Mouse (Mus musculus): ENCODE data around the gene Msi2. TPM values are rescaled to one million over a fixed set of nuclear protein-coding genes. Genes with fewer than 3 reads are reported as not detected.

The Msi2 gene
- polyA plus RNA-seq, 1 experiment from 2014 or later = 17.9 TPM

- 94% methylated on average over 3 of the region's 3 CpGs for WGBS
- Histone ChIP-seq H3K27me3 (ENCODE audit: control insufficient read depth, insufficient read depth, low read length) (no peaks in the 10 kb centered on the region), H3K9ac (replicated peaks; ENCODE audit: low read depth, low read length) (no peak overlapping the region), H3K27ac (ENCODE audit: low read length) (no peak overlapping the region), H3K4me1 (ENCODE audit: control insufficient read depth, insufficient read depth, low read length) (peaks cover 7% of the 10 kb centered on the region; the same call in 1 of the 2 replicates), H3K36me3 (ENCODE audit: control insufficient read depth, insufficient read depth, low read length) (no peaks in the 10 kb centered on the region), H3K4me2 (replicated peaks; ENCODE audit: low read depth, low read length) (no peak overlapping the region), H3K9me3 (ENCODE audit: control insufficient read depth, low read depth, low read length) (no peaks in the 10 kb centered on the region), H3K4me3 (ENCODE audit: low read depth, low read length) (no peak overlapping the region)
- no peak for ATAC-seq (ENCODE audit: insufficient number of reproducible peaks, insufficient read depth, low FRiP score, low read depth)
These were observed 200.0 kb downstream of the Msi2 start for GRCm38 (mm10) chr11:88518361-88518760.

DNA sequence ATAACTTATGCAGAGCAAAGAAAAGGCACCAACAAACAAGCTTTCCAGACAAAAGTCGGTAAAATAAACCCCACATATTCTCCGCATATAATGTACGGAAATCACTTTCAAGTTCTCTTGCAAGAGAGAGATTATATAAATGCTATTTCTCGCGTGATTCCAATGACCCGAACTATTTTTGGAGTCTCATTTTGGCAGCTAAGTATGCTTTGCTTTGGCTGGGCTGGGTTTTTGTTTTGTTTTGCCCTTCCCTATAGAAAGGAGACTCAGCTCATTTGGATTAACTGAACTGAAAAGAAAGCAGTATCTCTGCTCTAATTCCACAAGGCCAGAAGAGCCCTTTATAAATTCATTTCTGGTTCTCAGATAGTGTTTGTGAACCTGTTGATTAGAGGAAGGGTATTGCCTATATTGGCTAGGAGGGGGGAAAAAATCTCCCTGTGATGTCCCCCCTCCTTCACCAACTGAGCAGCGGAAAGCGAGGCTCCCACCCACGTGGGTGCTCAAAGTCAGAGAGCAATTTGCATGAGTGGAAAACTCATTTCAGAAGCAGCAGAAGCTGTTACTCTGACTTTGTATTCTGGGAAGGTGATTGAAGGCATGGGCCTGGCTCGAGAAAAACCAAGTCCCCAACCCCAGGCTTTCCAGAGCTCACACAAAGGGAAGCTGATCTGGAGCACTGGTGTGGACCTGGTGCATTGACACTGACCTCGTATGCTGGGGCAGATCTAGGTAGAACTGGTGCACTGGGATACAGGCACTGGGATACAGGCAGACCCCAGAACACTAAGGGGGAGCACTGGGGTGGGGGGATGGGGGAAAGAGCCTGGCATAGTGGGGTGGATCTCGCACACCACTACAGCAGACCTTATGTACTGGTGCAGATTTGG is 201.5 kb downstream of the Msi2 start:
- H3K9me3 ChIP-seq (ENCODE audit: control insufficient read depth, low read depth, low read length) = no peaks in the 10 kb centered on the region
- no peaks in the 10 kb centered on the region for H3K36me3 ChIP-seq (ENCODE audit: control insufficient read depth, insufficient read depth, low read length)
- 80% methylated on average over 12 of the region's 12 CpGs for WGBS
- no peak overlapping the region for H3K4me2 ChIP-seq (replicated peaks; ENCODE audit: low read depth, low read length)
- peaks cover 7% of the 10 kb centered on the region; the same call in 1 of the 2 replicates for H3K4me1 ChIP-seq (ENCODE audit: control insufficient read depth, insufficient read depth, low read length)
- no peak overlapping the region for H3K9ac ChIP-seq (replicated peaks; ENCODE audit: low read depth, low read length)
- H3K27me3 ChIP-seq (ENCODE audit: control insufficient read depth, insufficient read depth, low read length) = no peaks in the 10 kb centered on the region
- H3K4me3 ChIP-seq (ENCODE audit: low read depth, low read length) = no peak overlapping the region
- no peak for ATAC-seq (ENCODE audit: insufficient number of reproducible peaks, insufficient read depth, low FRiP score, low read depth)
- H3K27ac ChIP-seq (ENCODE audit: low read length) = peak overlapping the region; percentile 18; the same call in 1 of the 2 replicates

DNA sequence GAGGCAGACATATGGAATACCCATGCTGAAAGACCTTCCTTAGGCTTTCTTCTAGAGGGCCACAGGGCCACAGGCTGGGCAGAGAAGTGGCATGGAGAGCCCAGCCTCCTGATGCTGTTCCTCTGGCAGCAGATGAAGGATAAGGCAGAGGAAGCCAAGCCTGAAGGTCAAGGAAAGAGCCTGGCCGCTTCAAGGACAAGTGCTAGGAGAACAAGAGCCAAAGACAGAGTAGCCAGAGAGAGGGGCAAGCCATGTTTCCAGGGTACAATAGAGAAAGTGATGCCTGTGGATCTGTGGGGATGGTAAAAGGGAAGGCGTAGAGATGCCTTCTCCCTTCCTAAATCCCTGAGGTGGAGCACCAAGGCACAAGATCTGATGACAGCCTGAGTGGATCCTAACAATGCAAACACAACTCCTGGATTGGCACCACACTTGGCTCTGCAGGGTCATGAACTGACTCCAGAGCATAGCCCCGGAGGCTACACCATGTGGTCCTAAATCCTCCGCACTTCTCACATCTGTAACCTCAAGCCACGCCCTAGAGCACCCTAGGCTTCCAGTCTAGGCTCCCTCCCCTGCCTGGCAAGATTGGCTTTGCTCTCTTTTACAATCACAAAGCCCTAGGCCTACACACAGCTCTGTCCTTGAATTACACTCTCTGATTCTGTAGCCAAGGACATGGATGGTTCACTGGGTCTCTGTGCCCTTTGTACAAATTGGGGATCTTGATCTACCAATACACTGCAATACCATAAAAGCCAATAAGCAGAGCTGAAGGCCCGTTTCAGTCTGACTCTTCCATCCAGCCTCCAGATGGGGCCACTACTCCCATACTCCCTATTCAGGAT is 202.4 kb downstream of the Msi2 start:
- H3K27me3 ChIP-seq (ENCODE audit: control insufficient read depth, insufficient read depth, low read length) = no peaks in the 10 kb centered on the region
- no peak for ATAC-seq (ENCODE audit: insufficient number of reproducible peaks, insufficient read depth, low FRiP score, low read depth)
- peaks cover 7% of the 10 kb centered on the region; the same call in 1 of the 2 replicates for H3K4me1 ChIP-seq (ENCODE audit: control insufficient read depth, insufficient read depth, low read length)
- H3K27ac ChIP-seq (ENCODE audit: low read length) = no peak overlapping the region
- no peak overlapping the region for H3K9ac ChIP-seq (replicated peaks; ENCODE audit: low read depth, low read length)
- H3K4me2 ChIP-seq (replicated peaks; ENCODE audit: low read depth, low read length) = no peak overlapping the region
- no peaks in the 10 kb centered on the region for H3K9me3 ChIP-seq (ENCODE audit: control insufficient read depth, low read depth, low read length)
- H3K4me3 ChIP-seq (ENCODE audit: low read depth, low read length) = no peak overlapping the region
- 74% methylated on average over 6 of the region's 6 CpGs for WGBS
- H3K36me3 ChIP-seq (ENCODE audit: control insufficient read depth, insufficient read depth, low read length) = no peaks in the 10 kb centered on the region

DNA sequence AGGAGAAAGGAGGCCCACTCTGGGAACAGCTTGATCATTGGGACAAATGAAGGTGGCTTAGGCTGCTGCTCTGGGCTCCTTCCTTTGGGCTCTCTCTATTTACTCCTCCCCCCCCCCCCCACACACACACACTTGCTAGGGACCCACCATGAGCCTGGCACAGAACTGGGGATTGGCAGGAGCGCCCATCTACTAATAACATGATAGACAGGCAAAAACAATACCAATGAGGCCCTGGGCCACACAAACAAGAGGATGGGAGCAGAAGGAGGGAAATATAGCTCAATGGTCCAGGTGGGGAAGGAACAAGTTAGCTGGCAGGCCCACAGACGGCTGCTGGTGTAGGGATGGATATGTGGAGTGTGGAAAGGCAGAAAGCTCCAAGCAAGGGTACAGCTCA is 203.0 kb downstream of the Msi2 start:
- Histone ChIP-seq H3K9me3 (ENCODE audit: control insufficient read depth, low read depth, low read length) (no peaks in the 10 kb centered on the region), H3K27me3 (ENCODE audit: control insufficient read depth, insufficient read depth, low read length) (no peaks in the 10 kb centered on the region), H3K36me3 (ENCODE audit: control insufficient read depth, insufficient read depth, low read length) (no peaks in the 10 kb centered on the region), H3K4me3 (ENCODE audit: low read depth, low read length) (no peak overlapping the region), H3K27ac (ENCODE audit: low read length) (no peak overlapping the region), H3K9ac (replicated peaks; ENCODE audit: low read depth, low read length) (no peak overlapping the region), H3K4me2 (replicated peaks; ENCODE audit: low read depth, low read length) (no peak overlapping the region), H3K4me1 (ENCODE audit: control insufficient read depth, insufficient read depth, low read length) (peaks cover 7% of the 10 kb centered on the region; the same call in 1 of the 2 replicates)
- no peak for ATAC-seq (ENCODE audit: insufficient number of reproducible peaks, insufficient read depth, low FRiP score, low read depth)
- WGBS = 76% methylated on average over 2 of the region's 2 CpGs

DNA sequence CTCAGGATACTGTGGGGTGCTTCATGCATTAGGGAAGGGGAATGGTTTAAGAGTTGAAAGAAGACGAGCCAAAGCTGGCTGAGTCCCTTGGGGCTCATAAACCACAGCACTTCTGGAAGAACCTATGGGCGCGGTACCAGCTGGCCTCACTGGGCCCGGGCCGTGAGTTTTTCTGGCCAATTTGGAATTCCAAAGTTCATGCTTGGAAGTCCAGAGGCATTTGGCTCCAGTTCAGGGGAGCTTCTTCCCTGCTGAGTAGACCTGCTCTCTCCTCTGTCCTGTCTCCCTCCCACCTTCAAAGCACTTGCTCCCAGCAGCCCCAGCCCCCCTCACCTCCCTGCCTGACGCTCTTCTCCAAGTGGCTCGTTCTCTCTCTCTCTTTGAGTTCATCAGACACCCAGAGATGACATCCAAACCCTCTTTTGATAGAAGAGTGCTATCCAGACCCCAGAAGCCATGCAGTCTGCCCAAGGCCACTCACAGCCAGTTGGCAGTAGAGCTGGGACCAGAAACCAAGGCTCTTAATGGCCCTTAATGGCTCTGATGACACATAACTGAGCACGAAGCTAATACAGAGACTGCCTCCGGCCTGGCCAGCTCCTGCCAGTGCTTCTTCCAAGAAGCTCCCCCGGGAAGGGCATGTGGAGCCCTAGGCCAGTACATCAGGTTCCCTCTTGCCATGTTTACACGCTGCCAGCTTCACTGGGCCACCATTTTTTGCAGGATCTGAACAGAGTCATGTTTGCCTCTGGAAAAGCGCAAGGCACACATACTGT is 204.0 kb downstream of the Msi2 start:
- no peak for ATAC-seq (ENCODE audit: insufficient number of reproducible peaks, insufficient read depth, low FRiP score, low read depth)
- H3K9me3 ChIP-seq (ENCODE audit: control insufficient read depth, low read depth, low read length) = no peaks in the 10 kb centered on the region
- H3K36me3 ChIP-seq (ENCODE audit: control insufficient read depth, insufficient read depth, low read length) = no peaks in the 10 kb centered on the region
- no peak overlapping the region for H3K4me2 ChIP-seq (replicated peaks; ENCODE audit: low read depth, low read length)
- H3K9ac ChIP-seq (replicated peaks; ENCODE audit: low read depth, low read length) = no peak overlapping the region
- no peak overlapping the region for H3K27ac ChIP-seq (ENCODE audit: low read length)
- no peak overlapping the region for H3K4me3 ChIP-seq (ENCODE audit: low read depth, low read length)
- H3K27me3 ChIP-seq (ENCODE audit: control insufficient read depth, insufficient read depth, low read length) = no peaks in the 10 kb centered on the region
- H3K4me1 ChIP-seq (ENCODE audit: control insufficient read depth, insufficient read depth, low read length) = peaks cover 7% of the 10 kb centered on the region; the same call in 1 of the 2 replicates
- WGBS = 88% methylated on average over 12 of the region's 12 CpGs

- no peak overlapping the region for H3K27ac ChIP-seq (ENCODE audit: low read length)
- ATAC-seq (ENCODE audit: insufficient number of reproducible peaks, insufficient read depth, low FRiP score, low read depth) = no peak
These were observed 205.7 kb downstream of the Msi2 start for GRCm38 (mm10) chr11:88512580-88512979.

GRCm38 (mm10) chr11:88510282-88510850 is 207.9 kb downstream of the Msi2 start:
- H3K4me3 ChIP-seq (ENCODE audit: low read depth, low read length) = no peak overlapping the region
- no peaks in the 10 kb centered on the region for H3K4me1 ChIP-seq (ENCODE audit: control insufficient read depth, insufficient read depth, low read length)
- H3K4me2 ChIP-seq (replicated peaks; ENCODE audit: low read depth, low read length) = no peak overlapping the region
- H3K27ac ChIP-seq (ENCODE audit: low read length) = no peak overlapping the region
- no peaks in the 10 kb centered on the region for H3K9me3 ChIP-seq (ENCODE audit: control insufficient read depth, low read depth, low read length)
- H3K9ac ChIP-seq (replicated peaks; ENCODE audit: low read depth, low read length) = no peak overlapping the region
- ATAC-seq (ENCODE audit: insufficient number of reproducible peaks, insufficient read depth, low FRiP score, low read depth) = no peak
- WGBS = 84% methylated on average over 8 of the region's 8 CpGs
- no peaks in the 10 kb centered on the region for H3K36me3 ChIP-seq (ENCODE audit: control insufficient read depth, insufficient read depth, low read length)
- H3K27me3 ChIP-seq (ENCODE audit: control insufficient read depth, insufficient read depth, low read length) = no peaks in the 10 kb centered on the region

More at GRCm38 (mm10) chr11:88512580-88512979, 205.7 kb downstream of the Msi2 start:
- peaks cover 7% of the 10 kb centered on the region; the same call in 1 of the 2 replicates for H3K4me1 ChIP-seq (ENCODE audit: control insufficient read depth, insufficient read depth, low read length)
- no peaks in the 10 kb centered on the region for H3K27me3 ChIP-seq (ENCODE audit: control insufficient read depth, insufficient read depth, low read length)
- H3K36me3 ChIP-seq (ENCODE audit: control insufficient read depth, insufficient read depth, low read length) = no peaks in the 10 kb centered on the region
- WGBS = 30% methylated on average over 4 of the region's 4 CpGs
- H3K9ac ChIP-seq (replicated peaks; ENCODE audit: low read depth, low read length) = no peak overlapping the region
- no peaks in the 10 kb centered on the region for H3K9me3 ChIP-seq (ENCODE audit: control insufficient read depth, low read depth, low read length)
- no peak overlapping the region for H3K4me3 ChIP-seq (ENCODE audit: low read depth, low read length)
- H3K4me2 ChIP-seq (replicated peaks; ENCODE audit: low read depth, low read length) = no peak overlapping the region

All from stomach, embryonic 14.5 days (tissue).